Mouse (Mus musculus): ENCODE measurements around the gene Rgs6. TPM values are rescaled to one million over a fixed set of nuclear protein-coding genes. Genes with fewer than 3 reads are reported as not detected.

Rgs6 gene
- total and polyA plus RNA-seq, 3 experiments: 7.3 to 12.6 (median 10.2) TPM

DNA sequence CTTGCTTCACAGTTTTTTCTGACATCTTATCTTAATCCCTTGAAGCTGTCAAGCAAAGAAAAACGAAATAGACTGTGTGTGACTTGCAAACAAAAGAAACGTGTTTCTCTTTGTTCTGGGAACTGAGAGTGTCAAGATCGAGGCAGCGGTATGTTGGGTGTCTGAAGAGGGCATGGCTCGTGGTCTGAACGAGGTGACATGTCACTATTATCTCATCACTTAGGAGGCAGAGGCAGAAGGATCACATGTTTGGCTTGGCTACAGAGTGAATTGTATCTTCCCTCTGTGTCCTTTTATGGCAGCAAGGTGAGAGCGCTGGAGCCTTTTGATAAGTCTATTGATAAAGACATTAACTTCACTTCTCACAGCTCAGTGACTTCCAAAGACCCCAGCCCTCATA lies 512.8 kb downstream of the Rgs6 start:
- WGBS: 38% methylated on average over 7 of the region's 7 CpGs
- Histone ChIP-seq H3K27me3 (ENCODE audit: control insufficient read depth, insufficient read depth, low read length) (no peaks in the 10 kb centered on the region), H3K4me1 (ENCODE audit: control insufficient read depth, insufficient read depth, low read length) (peaks cover 1% of the 10 kb centered on the region; the same call in 1 of the 2 replicates), H3K79me2 (replicated peaks; ENCODE audit: control insufficient read depth, insufficient read depth, low read length) (no peaks in the 10 kb centered on the region), H3K36me3 (ENCODE audit: control insufficient read depth, insufficient read depth, low read length) (no peaks in the 10 kb centered on the region), H3K27ac (peak overlapping the region; percentile 76), H3K4me3 (no peak overlapping the region), H3K9ac (ENCODE audit: low read depth, low read length) (no peak overlapping the region)
- intact Hi-C loops (cut with DNase I): no loop called here
- no peak for DNase-seq
- no peak for TF ChIP-seq CTCF (IDR thresholded peaks at IDR 0.05)
- TF ChIP-seq EP300 (IDR thresholded peaks at IDR 0.05; ENCODE audit: insufficient read depth, low read depth, low read length): no peak
- no peak for TF ChIP-seq POLR2A (IDR thresholded peaks at IDR 0.05; ENCODE audit: insufficient read depth, low read depth, low read length)

DNA sequence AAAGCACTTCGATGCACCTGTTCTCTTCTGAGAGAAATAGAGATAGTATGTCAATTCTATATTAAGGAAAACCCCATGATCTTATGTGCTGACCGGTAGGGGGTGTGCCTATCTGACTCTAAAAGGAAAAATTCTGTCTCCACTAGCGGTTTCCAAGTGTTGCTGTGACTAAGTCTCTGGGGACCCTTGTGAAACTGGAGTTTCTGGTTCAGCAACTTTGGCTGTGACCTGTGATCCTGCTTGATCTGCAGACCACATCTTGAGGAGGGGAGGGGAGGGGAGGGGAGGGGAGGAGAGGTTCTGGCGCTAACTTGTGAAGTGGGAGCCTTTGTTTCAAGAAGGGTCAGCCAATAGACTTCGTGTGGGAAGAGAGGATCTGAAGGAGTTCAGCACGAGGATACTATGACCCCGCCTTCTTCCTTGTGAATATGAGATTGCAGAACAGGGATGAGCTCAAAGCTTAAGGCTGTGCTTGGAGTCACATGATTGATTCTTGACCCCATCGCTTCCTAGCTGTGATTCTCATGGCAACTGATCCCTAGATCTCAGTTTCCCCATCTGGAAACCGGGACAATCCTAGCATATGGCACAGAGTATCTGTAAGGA lies 517.5 kb downstream of the Rgs6 start:
- no peak for DNase-seq
- intact Hi-C loops (cut with DNase I): no loop called here
- TF ChIP-seq POLR2A (IDR thresholded peaks at IDR 0.05; ENCODE audit: insufficient read depth, low read depth, low read length) (no peak), EP300 (IDR thresholded peaks at IDR 0.05; ENCODE audit: insufficient read depth, low read depth, low read length) (no peak), CTCF (IDR thresholded peaks at IDR 0.05) (0 out of 2 replicates have a peak, but pooled peaks have one; percentile 12)
- Histone ChIP-seq H3K79me2 (replicated peaks; ENCODE audit: control insufficient read depth, insufficient read depth, low read length) (no peaks in the 10 kb centered on the region), H3K4me3 (no peak overlapping the region), H3K27me3 (ENCODE audit: control insufficient read depth, insufficient read depth, low read length) (no peaks in the 10 kb centered on the region), H3K27ac (no peak overlapping the region), H3K4me1 (ENCODE audit: control insufficient read depth, insufficient read depth, low read length) (peaks cover 1% of the 10 kb centered on the region; the same call in 1 of the 2 replicates), H3K36me3 (ENCODE audit: control insufficient read depth, insufficient read depth, low read length) (no peaks in the 10 kb centered on the region), H3K9ac (ENCODE audit: low read depth, low read length) (no peak overlapping the region)
- WGBS: 63% methylated on average over 9 of the region's 9 CpGs

DNA sequence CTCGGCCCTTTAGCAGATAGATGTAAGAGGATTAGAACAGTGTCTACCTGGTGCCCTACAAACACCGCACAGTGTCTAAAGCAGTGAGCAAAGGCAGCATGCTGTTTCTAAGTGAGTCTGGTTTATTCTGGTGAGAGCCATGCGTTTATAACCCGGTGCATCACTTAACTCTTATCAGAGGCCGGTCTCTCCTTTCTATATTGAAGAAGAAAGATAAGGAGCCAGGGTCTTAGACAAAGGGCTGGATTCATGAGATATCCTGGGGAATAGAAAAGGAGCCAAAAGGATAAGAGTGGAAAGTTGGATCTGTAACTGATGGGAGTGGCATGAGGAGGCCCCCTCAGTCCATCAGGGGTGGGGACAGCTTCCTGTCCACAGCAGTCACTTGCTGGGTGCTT lies 518.0 kb downstream of the Rgs6 start:
- no peaks in the 10 kb centered on the region for H3K36me3 ChIP-seq (ENCODE audit: control insufficient read depth, insufficient read depth, low read length)
- TF ChIP-seq POLR2A (IDR thresholded peaks at IDR 0.05; ENCODE audit: insufficient read depth, low read depth, low read length): no peak
- no peak for TF ChIP-seq EP300 (IDR thresholded peaks at IDR 0.05; ENCODE audit: insufficient read depth, low read depth, low read length)
- TF ChIP-seq CTCF (IDR thresholded peaks at IDR 0.05): no peak
- no peak overlapping the region for H3K4me3 ChIP-seq
- H3K27ac ChIP-seq: no peak overlapping the region
- intact Hi-C loops (cut with DNase I): no loop called here
- no peak overlapping the region for H3K9ac ChIP-seq (ENCODE audit: low read depth, low read length)
- 52% methylated on average over 5 of the region's 5 CpGs for WGBS
- H3K4me1 ChIP-seq (ENCODE audit: control insufficient read depth, insufficient read depth, low read length): 0 out of 2 replicates have a peak, but pooled peaks cover 1% of the 10 kb centered on the region
- DNase-seq: no peak
- no peaks in the 10 kb centered on the region for H3K27me3 ChIP-seq (ENCODE audit: control insufficient read depth, insufficient read depth, low read length)
- H3K79me2 ChIP-seq (replicated peaks; ENCODE audit: control insufficient read depth, insufficient read depth, low read length): no peaks in the 10 kb centered on the region

DNA sequence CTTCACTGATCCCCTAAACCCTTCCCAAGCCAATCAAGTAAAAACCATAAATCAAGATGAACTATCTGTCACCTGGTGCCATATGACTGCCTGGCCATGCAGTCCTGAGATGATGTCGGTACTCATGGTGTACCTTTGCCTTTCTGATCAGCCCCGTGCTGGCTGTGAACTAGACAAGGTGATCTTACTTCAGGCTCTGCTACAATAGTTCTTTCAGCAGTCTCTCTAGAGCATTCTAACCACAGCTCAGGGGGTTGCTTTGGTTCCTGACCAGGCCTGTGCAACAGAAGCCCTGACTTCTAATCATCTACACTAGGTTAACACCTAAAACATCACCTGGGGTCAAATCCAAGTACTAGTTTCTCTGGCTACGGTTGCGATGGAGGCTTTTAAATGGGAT lies 521.4 kb downstream of the Rgs6 start:
- DNase-seq: no peak
- 0 out of 2 replicates have a peak, but pooled peaks cover 1% of the 10 kb centered on the region for H3K4me1 ChIP-seq (ENCODE audit: control insufficient read depth, insufficient read depth, low read length)
- WGBS: 86% methylated on average over 4 of the region's 4 CpGs
- no peaks in the 10 kb centered on the region for H3K36me3 ChIP-seq (ENCODE audit: control insufficient read depth, insufficient read depth, low read length)
- H3K4me3 ChIP-seq: no peak overlapping the region
- TF ChIP-seq EP300 (IDR thresholded peaks at IDR 0.05; ENCODE audit: insufficient read depth, low read depth, low read length): no peak
- TF ChIP-seq POLR2A (IDR thresholded peaks at IDR 0.05; ENCODE audit: insufficient read depth, low read depth, low read length): no peak
- TF ChIP-seq CTCF (IDR thresholded peaks at IDR 0.05): no peak
- no peaks in the 10 kb centered on the region for H3K79me2 ChIP-seq (replicated peaks; ENCODE audit: control insufficient read depth, insufficient read depth, low read length)
- H3K27me3 ChIP-seq (ENCODE audit: control insufficient read depth, insufficient read depth, low read length): no peaks in the 10 kb centered on the region
- H3K27ac ChIP-seq: no peak overlapping the region
- no peak overlapping the region for H3K9ac ChIP-seq (ENCODE audit: low read depth, low read length)
- intact Hi-C loops (cut with DNase I): no loop called here

DNA sequence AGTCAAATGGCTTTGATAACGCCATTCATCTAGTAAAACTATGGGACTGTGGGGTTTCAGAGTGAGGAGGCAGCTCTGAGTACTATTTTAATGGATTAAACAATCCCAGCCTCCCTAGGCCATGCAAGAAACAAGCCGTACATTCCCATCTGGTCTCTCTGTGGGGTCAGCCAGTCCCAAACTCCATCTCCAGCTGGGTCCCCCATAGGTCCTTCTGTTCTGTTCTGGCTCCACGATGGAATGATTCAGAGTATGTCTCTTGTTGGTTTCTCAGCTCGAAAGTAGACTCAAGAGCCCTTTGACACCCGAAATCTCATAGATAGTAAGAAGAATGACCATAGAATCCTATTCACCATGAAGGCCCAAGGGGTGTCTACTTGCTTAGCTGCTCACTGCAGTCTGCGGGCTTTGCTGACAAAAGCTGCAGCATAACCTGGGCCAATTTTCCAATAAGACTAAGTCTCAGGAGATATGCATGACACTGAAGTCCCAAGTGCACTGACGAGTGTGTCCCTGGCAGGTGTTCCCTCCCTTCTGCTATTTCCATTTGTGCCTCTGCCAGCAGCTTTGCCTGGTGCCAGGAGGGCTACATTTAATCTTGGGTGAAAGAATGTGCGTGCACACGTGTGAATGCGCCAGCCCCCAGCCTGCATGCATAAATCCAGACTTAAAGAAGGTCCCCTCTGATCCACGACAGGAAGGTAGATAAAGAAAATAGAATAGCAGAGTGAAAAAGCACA lies 522.0 kb downstream of the Rgs6 start:
- DNase-seq: peak in 1 of 2 experiments; percentile 41
- TF ChIP-seq EP300 (IDR thresholded peaks at IDR 0.05; ENCODE audit: insufficient read depth, low read depth, low read length) (0 out of 2 replicates have a peak, but pooled peaks have one; percentile 37), CTCF (IDR thresholded peaks at IDR 0.05) (no peak)
- Histone ChIP-seq H3K4me1 (ENCODE audit: control insufficient read depth, insufficient read depth, low read length) (0 out of 2 replicates have a peak, but pooled peaks cover 1% of the 10 kb centered on the region), H3K27ac (no peak overlapping the region; the same call in 1 of the 2 replicates), H3K36me3 (ENCODE audit: control insufficient read depth, insufficient read depth, low read length) (no peaks in the 10 kb centered on the region), H3K9ac (ENCODE audit: low read depth, low read length) (no peak overlapping the region), H3K27me3 (ENCODE audit: control insufficient read depth, insufficient read depth, low read length) (no peaks in the 10 kb centered on the region), H3K4me3 (no peak overlapping the region), H3K79me2 (replicated peaks; ENCODE audit: control insufficient read depth, insufficient read depth, low read length) (no peaks in the 10 kb centered on the region)
- 50% methylated on average over 11 of the region's 11 CpGs for WGBS
- intact Hi-C loops (cut with DNase I): loop anchor here (2.0 to 5.0 kb wide), 2 partner anchors 37 to 257 kb away; no protein-coding TSS in a partner anchor

DNA sequence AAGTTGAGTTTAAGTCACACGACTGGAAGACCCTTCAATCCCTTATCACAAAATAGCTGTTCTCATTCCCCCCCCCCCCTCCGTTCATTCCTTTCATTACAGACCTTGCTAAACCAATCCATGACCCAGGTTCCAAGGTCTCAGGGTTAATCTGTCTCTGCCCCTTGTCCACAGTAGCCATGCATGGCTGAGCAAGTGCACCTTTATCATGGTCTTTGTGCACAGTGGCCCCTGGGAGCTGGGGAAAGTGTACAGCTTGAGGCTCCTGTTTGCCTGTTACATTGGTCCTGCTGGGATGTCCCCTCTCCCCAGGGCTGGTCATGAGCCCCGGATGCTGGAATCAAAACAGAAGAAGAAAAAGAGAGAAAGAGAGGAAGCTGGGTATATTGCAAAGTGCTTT lies 522.6 kb downstream of the Rgs6 start:
- Histone ChIP-seq H3K4me3 (no peak overlapping the region), H3K36me3 (ENCODE audit: control insufficient read depth, insufficient read depth, low read length) (no peaks in the 10 kb centered on the region), H3K4me1 (ENCODE audit: control insufficient read depth, insufficient read depth, low read length) (0 out of 2 replicates have a peak, but pooled peaks cover 1% of the 10 kb centered on the region), H3K27me3 (ENCODE audit: control insufficient read depth, insufficient read depth, low read length) (no peaks in the 10 kb centered on the region), H3K9ac (ENCODE audit: low read depth, low read length) (no peak overlapping the region), H3K79me2 (replicated peaks; ENCODE audit: control insufficient read depth, insufficient read depth, low read length) (no peaks in the 10 kb centered on the region), H3K27ac (no peak overlapping the region)
- WGBS: 52% methylated on average over 3 of the region's 3 CpGs
- no peak for DNase-seq
- intact Hi-C loops (cut with DNase I): loop anchor here (2.0 to 5.0 kb wide), 2 partner anchors 38 to 257 kb away; no protein-coding TSS in a partner anchor
- TF ChIP-seq EP300 (IDR thresholded peaks at IDR 0.05; ENCODE audit: insufficient read depth, low read depth, low read length): no peak
- TF ChIP-seq POLR2A (IDR thresholded peaks at IDR 0.05; ENCODE audit: insufficient read depth, low read depth, low read length): no peak
- no peak for TF ChIP-seq CTCF (IDR thresholded peaks at IDR 0.05)

Data from heart, adult 2 months (tissue).